Mouse (Mus musculus): Measurements from ENCODE around the gene Gm11444. TPM values are rescaled to one million over a fixed set of nuclear protein-coding genes. Genes with fewer than 3 reads are reported as not detected.
A peak's percentile ranks its signal among the peaks of the same experiment; 100 is the strongest.

The Gm11444 gene
- polyA plus RNA-seq, 1 experiment from 2014 or later = not detected

- H3K27me3 ChIP-seq (ENCODE audit: control insufficient read depth, insufficient read depth, low read depth, low read length) = peaks cover 49% of the 10 kb centered on the region
- ATAC-seq (ENCODE audit: low read depth) = no peak
- WGBS = 13% methylated on average over 11 of the region's 11 CpGs
- H3K4me2 ChIP-seq (ENCODE audit: low read depth, low read length) = peak overlapping the region; percentile 12; the same call in 1 of the 2 replicates
- H3K4me1 ChIP-seq (replicated peaks; ENCODE audit: control insufficient read depth, insufficient read depth, low read length) = peaks cover 21% of the 10 kb centered on the region
- H3K36me3 ChIP-seq (ENCODE audit: control insufficient read depth, insufficient read depth, low read length) = peaks cover 3% of the 10 kb centered on the region; the same call in 1 of the 2 replicates
- H3K27ac ChIP-seq (ENCODE audit: low read length) = peak overlapping the region; percentile 96
- peak overlapping the region; percentile 73 for H3K4me3 ChIP-seq (ENCODE audit: low read length)
- H3K9me3 ChIP-seq (ENCODE audit: control insufficient read depth, low read length) = no peaks in the 10 kb centered on the region
- H3K9ac ChIP-seq (ENCODE audit: low read length) = peak overlapping the region; percentile 93
These were observed 16.3 kb downstream of the Gm11444 start for GRCm38 (mm10) chr11:85833761-85834385.

- peak overlapping the region; percentile 89 for H3K4me2 ChIP-seq (ENCODE audit: low read depth, low read length)
- peaks cover under 1% of the 10 kb centered on the region; the same call in 1 of the 2 replicates for H3K36me3 ChIP-seq (ENCODE audit: control insufficient read depth, insufficient read depth, low read length)
- ATAC-seq (ENCODE audit: low read depth) = no peak
- H3K27me3 ChIP-seq (ENCODE audit: control insufficient read depth, insufficient read depth, low read depth, low read length) = peaks cover 44% of the 10 kb centered on the region
- H3K4me3 ChIP-seq (ENCODE audit: low read length) = peak overlapping the region; percentile 73
- 1% methylated on average over 40 of the region's 54 CpGs for WGBS
- H3K9me3 ChIP-seq (ENCODE audit: control insufficient read depth, low read length) = no peaks in the 10 kb centered on the region
- peak overlapping the region; percentile 96 for H3K27ac ChIP-seq (ENCODE audit: low read length)
- peaks cover 25% of the 10 kb centered on the region for H3K4me1 ChIP-seq (replicated peaks; ENCODE audit: control insufficient read depth, insufficient read depth, low read length)
- H3K9ac ChIP-seq (ENCODE audit: low read length) = peak overlapping the region; percentile 93
These were observed 17.0 kb downstream of the Gm11444 start for GRCm38 (mm10) chr11:85833081-85833521.

GRCm38 (mm10) chr11:85832231-85832924 lies 17.8 kb downstream of the Gm11444 start, which contains the start of gene Tbx2:
Tbx2 (plus strand) TSS chr11:85832551.
- Histone ChIP-seq H3K36me3 (ENCODE audit: control insufficient read depth, insufficient read depth, low read length) (no peaks in the 10 kb centered on the region; the same call in 1 of the 2 replicates), H3K27ac (ENCODE audit: low read length) (peak within 1 kb of the TSS; percentile 98), H3K9me3 (ENCODE audit: control insufficient read depth, low read length) (no peaks in the 10 kb centered on the region), H3K4me1 (replicated peaks; ENCODE audit: control insufficient read depth, insufficient read depth, low read length) (peaks cover 24% of the 10 kb centered on the region), H3K9ac (ENCODE audit: low read length) (peak within 1 kb of the TSS; percentile 93), H3K4me3 (ENCODE audit: low read length) (peak within 1 kb of the TSS; percentile 73), H3K27me3 (ENCODE audit: control insufficient read depth, insufficient read depth, low read depth, low read length) (peaks cover 45% of the 10 kb centered on the region), H3K4me2 (ENCODE audit: low read depth, low read length) (peak within 1 kb of the TSS; percentile 89)
- WGBS = under 1% methylated on average over 37 of the region's 52 CpGs
- ATAC-seq (ENCODE audit: low read depth) = peak; percentile 87

DNA sequence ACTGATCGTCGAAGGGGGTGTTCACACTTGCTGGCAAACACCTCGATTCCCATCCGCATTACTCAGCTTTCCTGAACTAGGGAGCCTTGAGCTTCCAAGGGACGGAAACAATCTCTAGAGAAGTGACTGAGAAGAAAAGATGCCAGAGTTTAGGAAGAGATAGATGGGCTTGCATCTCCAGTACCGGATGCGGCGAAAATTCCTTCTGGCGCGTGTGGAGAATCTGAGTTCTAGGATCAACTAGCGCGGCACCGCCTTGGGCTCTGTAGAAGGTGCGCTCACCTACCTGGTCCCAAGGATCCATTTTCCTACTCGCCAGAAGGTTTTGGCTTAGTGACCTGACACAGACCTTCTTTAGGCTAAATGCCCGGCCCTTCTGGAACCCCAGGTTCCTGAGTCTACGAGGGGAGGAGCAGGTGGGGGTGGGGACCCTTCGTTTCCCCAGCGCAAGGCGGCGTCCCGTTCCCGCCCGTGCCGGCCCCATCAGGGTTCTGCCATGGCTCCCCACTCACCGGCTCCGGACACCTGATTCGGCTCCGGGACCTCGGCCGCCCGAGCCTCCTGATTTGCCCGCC lies 18.4 kb downstream of the Gm11444 start:
- Histone ChIP-seq H3K4me2 (ENCODE audit: low read depth, low read length) (peak overlapping the region; percentile 89), H3K36me3 (ENCODE audit: control insufficient read depth, insufficient read depth, low read length) (no peaks in the 10 kb centered on the region), H3K4me1 (replicated peaks; ENCODE audit: control insufficient read depth, insufficient read depth, low read length) (peaks cover 30% of the 10 kb centered on the region), H3K27me3 (ENCODE audit: control insufficient read depth, insufficient read depth, low read depth, low read length) (peaks cover 41% of the 10 kb centered on the region), H3K9ac (ENCODE audit: low read length) (peak overlapping the region; percentile 93), H3K27ac (ENCODE audit: low read length) (peak overlapping the region; percentile 98), H3K9me3 (ENCODE audit: control insufficient read depth, low read length) (no peaks in the 10 kb centered on the region), H3K4me3 (ENCODE audit: low read length) (peak overlapping the region; percentile 73)
- no peak for ATAC-seq (ENCODE audit: low read depth)
- WGBS = 1% methylated on average over 33 of the region's 33 CpGs

DNA sequence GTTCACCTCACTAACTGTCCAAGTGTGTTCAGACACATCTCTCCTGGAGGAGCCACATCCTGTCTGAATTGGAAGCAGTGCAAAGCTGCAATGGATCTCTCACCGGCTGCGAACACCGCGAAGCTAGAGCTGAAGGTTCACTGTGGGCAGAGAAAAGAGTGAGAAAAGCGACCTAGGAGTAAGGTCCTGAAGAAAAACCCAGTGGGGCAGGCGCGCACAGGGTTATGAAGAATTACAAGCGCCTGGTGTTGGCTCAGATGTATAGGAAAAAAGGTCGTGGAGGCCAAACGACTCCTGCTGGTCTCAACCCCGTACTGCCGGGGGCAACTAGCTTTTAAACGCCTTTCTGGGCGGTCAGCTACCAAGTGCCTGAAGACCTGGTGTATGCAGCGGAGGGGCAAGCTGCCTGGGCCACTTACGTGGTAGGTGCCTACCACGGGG lies 19.2 kb downstream of the Gm11444 start:
- WGBS = 4% methylated on average over 17 of the region's 17 CpGs
- Histone ChIP-seq H3K4me2 (ENCODE audit: low read depth, low read length) (peak overlapping the region; percentile 89), H3K9ac (ENCODE audit: low read length) (peak overlapping the region; percentile 70), H3K27ac (ENCODE audit: low read length) (peak overlapping the region; percentile 98), H3K4me1 (replicated peaks; ENCODE audit: control insufficient read depth, insufficient read depth, low read length) (peaks cover 33% of the 10 kb centered on the region), H3K9me3 (ENCODE audit: control insufficient read depth, low read length) (no peaks in the 10 kb centered on the region), H3K27me3 (ENCODE audit: control insufficient read depth, insufficient read depth, low read depth, low read length) (peaks cover 37% of the 10 kb centered on the region), H3K36me3 (ENCODE audit: control insufficient read depth, insufficient read depth, low read length) (no peaks in the 10 kb centered on the region), H3K4me3 (ENCODE audit: low read length) (peak overlapping the region; percentile 73)
- ATAC-seq (ENCODE audit: low read depth) = no peak

DNA sequence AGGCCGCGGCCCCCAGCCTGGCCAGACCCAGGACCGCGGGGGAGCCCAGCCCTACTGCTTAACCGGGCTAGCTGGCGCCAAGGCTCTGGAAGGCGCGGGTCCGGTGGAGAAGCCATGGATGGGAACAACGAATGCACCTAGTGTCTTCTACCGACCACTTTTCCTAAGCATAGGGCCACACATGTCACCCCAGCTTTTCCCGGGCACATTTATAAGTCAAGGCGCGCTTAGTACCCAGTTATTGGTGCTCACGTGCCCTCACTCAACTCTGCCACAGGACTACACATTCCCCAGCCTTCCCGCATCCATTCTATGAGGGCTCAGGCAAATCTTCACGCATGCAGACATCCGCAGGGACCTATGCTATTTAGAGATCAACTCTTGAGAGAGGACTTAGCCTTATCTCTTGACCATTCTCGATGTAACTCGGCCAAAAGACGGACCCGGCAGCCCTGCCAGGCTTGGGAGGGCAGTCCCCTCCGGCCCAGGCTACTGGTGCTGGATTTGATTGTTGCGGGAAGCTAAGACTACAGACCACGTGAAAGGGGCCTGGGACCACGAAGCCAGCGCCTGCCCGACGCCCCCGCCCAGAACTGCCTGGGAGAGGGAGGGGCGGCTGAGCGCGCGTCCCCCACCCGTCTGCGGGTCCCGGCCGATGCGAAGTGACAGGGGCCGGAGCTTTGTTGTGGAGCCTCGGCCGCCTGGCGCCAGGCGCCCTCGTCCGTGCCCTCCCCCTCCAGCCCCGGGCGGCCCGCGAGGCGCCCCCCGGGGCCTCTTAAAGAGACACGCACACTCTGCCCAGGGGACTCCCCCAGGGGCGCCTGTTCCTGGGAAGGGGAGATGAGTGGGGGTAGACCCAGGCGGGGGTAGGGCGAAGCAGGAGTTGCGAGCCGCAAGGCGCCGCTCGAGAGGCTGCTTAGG lies 20.4 kb downstream of the Gm11444 start:
- 2% methylated on average over 60 of the region's 61 CpGs for WGBS
- Histone ChIP-seq H3K9me3 (ENCODE audit: control insufficient read depth, low read length) (no peaks in the 10 kb centered on the region), H3K27me3 (ENCODE audit: control insufficient read depth, insufficient read depth, low read depth, low read length) (peaks cover 27% of the 10 kb centered on the region), H3K27ac (ENCODE audit: low read length) (peak overlapping the region; percentile 98), H3K4me1 (replicated peaks; ENCODE audit: control insufficient read depth, insufficient read depth, low read length) (peaks cover 37% of the 10 kb centered on the region), H3K9ac (ENCODE audit: low read length) (peak overlapping the region; percentile 70), H3K4me3 (ENCODE audit: low read length) (peak overlapping the region; percentile 73), H3K36me3 (ENCODE audit: control insufficient read depth, insufficient read depth, low read length) (no peaks in the 10 kb centered on the region), H3K4me2 (ENCODE audit: low read depth, low read length) (peak overlapping the region; percentile 89)
- peak; percentile 45 for ATAC-seq (ENCODE audit: low read depth)

- no peaks in the 10 kb centered on the region for H3K36me3 ChIP-seq (ENCODE audit: control insufficient read depth, insufficient read depth, low read length)
- 20% methylated on average over 38 of the region's 38 CpGs for WGBS
- H3K4me1 ChIP-seq (replicated peaks; ENCODE audit: control insufficient read depth, insufficient read depth, low read length) = peaks cover 37% of the 10 kb centered on the region
- H3K9me3 ChIP-seq (ENCODE audit: control insufficient read depth, low read length) = no peaks in the 10 kb centered on the region
- H3K27ac ChIP-seq (ENCODE audit: low read length) = peak overlapping the region; percentile 98
- peak overlapping the region; percentile 70 for H3K9ac ChIP-seq (ENCODE audit: low read length)
- ATAC-seq (ENCODE audit: low read depth) = no peak
- peak overlapping the region; percentile 73 for H3K4me3 ChIP-seq (ENCODE audit: low read length)
- H3K4me2 ChIP-seq (ENCODE audit: low read depth, low read length) = peak overlapping the region; percentile 89
- H3K27me3 ChIP-seq (ENCODE audit: control insufficient read depth, insufficient read depth, low read depth, low read length) = peaks cover 19% of the 10 kb centered on the region
These were observed 21.2 kb downstream of the Gm11444 start for GRCm38 (mm10) chr11:85828691-85829519.

GRCm38 (mm10) chr11:85827342-85827741 lies 22.8 kb downstream of the Gm11444 start:
- H3K4me1 ChIP-seq (replicated peaks; ENCODE audit: control insufficient read depth, insufficient read depth, low read length) = peaks cover 43% of the 10 kb centered on the region
- 0 out of 2 replicates have a peak overlapping the region, but pooled peaks have one; percentile 24 for H3K9ac ChIP-seq (ENCODE audit: low read length)
- no peak overlapping the region for H3K4me2 ChIP-seq (ENCODE audit: low read depth, low read length)
- no peak overlapping the region for H3K4me3 ChIP-seq (ENCODE audit: low read length)
- H3K9me3 ChIP-seq (ENCODE audit: control insufficient read depth, low read length) = no peaks in the 10 kb centered on the region
- 14% methylated on average over 9 of the region's 9 CpGs for WGBS
- ATAC-seq (ENCODE audit: low read depth) = no peak
- peak overlapping the region; percentile 48 for H3K27ac ChIP-seq (ENCODE audit: low read length)
- H3K36me3 ChIP-seq (ENCODE audit: control insufficient read depth, insufficient read depth, low read length) = no peaks in the 10 kb centered on the region
- H3K27me3 ChIP-seq (ENCODE audit: control insufficient read depth, insufficient read depth, low read depth, low read length) = peaks cover 17% of the 10 kb centered on the region
